Mouse (Mus musculus): ENCODE measurements around the gene Tfip11.

Gene Tfip11

DNA sequence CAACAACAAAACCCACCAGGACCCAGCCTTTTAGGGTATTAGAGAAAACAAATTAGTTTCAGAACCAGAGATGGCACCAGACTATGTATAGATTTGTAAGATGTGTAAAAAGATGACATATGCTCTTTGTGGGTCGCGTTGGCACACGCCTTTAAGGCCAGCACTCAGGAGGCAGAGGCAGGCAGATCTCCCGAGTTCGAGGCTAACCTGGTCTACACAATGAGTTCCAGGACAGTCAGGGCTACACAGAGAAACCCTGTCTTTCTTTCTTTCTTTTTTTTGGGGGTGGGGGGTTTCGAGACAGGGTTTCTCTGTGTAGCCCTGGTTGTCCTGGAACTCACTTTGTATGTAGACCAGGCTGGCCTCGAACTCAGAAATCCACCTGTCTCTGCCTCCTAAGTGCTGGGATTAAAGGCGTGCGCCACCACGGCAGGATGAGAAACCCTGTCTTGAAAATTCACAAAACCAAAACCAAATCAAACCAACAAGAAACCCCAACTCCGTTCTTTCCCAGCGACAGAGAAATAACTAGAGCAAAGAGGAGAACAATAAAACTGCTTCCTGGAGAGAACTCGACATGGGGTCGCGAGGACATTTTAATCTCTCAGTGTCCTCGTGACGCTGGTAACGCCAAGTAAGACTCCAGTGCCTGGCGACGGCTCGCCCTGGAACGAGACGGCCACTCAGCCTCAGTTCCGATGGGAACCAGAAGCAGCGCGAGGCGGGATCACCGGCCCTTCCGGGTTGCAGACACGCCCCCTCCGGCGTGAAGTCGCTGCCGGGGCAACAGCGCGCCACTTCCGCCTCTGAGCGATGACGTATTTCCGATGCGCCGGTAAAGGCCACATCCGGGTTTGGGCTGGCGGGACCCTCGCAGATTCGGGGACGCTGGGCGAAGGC, at the start of gene Tfip11:
TSS of gene Tfip11 (plus strand) at position 813 of the 900 bp plus-strand sequence.
- peak; percentile 95 for DNase-seq (ENCODE audit: low read depth, low spot score)

DNA sequence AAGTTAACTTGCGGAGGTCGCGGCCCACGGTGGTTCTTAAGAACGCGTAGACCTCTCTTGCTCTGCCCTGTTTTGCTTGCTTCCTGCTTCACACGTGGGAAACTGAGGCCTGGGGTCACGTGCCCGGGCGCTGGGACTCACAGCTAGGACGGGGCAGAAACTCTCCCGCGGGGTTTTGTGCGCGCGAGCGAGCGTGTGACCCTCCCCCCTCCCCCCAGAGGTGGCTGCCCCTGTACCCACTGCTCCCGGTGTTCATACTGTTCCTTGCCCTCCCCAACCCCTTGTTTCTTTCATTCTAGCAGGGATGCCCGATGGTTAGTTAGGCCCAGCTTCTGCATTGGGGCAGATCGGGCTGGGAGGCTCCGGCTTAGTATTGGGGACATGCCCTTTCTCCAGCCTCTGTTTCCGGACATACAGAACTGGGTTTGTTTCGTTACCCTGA, 49.2 kb upstream of the Tfip11 start:
- no peak for DNase-seq (ENCODE audit: low read depth, low spot score)

DNA sequence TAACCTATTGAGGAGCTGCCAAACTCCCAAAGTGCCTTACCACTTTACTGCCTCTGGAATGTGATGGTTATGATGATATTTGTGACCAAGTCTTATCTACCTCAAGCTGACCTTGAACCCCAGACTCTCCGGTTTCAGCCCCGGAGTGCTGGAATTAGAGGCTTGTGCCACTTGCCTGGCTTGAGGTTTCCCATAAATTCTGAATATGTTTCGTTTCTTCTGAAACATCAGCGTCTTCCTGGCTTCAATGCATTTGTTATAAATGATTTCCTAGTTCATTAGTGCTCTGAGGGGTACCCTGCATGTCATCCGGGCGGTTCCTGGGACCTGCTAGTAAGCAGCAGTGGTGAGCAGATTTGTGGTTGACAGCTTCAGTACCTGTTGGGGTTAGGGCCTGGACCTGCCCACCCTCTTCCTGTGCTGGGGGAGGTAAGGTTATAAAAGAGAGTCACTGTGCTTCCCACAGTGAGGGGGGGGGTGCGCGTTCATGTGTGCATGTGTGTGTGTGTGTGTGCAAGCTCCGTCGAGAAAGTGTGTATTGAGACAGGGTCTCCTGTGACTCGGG, 48.2 kb upstream of the Tfip11 start:
- DNase-seq (ENCODE audit: low read depth, low spot score): peak; percentile 56

DNA sequence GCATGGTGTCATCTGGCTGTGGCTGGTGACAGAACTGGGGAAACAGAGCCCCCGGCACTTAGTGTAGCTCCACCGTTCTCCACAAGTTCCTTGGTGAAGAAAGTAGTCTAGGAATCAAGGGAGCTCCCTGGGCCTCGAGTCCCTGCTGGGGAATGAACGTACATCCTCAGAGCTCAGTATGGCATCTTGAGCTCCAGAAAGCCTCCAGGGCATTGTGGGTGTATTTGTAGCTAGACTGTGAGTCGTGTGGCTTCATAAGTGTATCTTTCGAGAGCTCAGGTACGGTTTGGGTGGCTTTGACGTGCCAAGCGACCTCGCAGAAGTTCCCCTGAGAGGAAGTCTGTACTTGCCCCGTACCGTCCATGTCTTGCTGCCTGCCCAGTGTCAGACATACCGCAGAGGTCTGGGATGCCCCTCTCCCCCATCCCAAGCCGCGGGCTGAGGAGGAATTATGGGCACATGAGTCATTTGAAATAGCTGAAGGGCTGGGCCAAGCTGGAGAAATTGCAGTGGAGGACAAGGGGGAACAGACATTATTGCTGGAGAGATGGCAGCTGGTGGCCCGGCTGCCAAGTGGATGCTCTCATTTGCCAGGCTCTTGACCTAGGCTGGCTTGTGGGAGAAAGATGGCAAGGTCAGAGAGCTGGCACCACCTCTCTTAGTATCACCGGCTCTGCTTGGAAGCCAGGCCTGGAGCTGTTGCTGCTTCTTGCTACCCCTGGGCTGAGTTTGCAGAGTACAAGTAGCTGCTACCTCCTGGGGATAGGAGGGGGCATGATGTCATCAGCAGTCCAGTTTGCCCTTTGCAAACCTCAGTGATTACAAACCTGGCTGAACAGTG, 46.8 kb upstream of the Tfip11 start:
- DNase-seq (ENCODE audit: low read depth, low spot score): no peak

DNA sequence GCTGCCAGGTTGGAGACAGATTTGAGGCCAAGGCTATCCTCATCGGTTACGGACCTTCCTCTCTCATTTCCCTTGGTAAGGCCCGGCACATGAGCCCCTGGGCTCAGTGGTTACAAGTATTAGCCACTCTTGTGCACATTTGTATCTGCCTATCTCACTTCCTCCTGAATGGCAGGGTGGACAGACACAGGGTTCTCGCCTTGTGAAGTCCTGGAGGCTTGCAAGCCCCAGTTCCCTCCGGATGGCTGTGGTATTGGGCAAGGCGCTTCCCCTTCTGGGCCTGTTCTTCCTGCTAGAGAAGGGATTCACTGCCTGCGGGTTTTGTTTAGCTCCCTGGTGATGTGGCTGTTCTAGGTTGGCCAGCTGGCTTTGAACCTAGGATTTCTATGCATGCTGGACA, 46.0 kb upstream of the Tfip11 start:
- DNase-seq (ENCODE audit: low read depth, low spot score): no peak

DNA sequence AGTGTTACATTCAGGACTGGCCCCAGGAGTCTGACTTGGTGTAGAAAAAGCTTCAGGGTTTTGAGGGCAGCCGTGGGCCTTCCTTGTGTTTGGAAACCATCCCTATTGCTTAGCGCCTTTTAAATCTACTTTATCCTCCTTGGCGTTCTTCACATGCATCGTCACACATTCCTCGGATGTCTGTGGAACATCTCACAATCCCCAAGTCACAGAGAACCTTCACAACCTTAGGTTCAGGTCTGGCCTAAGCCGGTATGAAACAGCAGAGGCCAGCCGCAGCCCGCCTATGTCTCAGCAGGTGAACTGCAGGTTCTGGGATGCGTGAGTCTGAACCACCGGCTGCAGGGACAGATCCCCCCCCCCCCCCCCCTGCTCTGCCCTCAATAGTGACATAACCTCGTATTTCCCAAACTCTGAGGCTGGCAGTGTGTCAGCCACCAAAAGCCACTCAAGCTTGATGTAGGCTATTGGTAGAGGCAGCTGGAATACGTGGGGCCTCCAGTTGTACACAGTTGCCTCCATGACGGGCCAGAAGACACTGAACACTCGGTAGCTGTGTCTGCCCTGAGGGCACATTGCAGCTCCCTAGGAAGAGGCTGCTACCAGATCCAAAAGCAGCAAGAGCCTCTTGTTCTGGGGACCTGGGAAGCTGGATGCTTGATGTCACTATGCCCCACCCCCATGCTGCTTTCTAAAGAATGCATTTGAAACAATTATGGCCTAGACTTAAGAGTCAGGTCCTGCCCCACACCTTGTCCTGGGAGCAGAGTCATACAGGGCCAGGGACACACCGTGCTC, 45.1 kb upstream of the Tfip11 start:
- DNase-seq (ENCODE audit: low read depth, low spot score): no peak

DNA sequence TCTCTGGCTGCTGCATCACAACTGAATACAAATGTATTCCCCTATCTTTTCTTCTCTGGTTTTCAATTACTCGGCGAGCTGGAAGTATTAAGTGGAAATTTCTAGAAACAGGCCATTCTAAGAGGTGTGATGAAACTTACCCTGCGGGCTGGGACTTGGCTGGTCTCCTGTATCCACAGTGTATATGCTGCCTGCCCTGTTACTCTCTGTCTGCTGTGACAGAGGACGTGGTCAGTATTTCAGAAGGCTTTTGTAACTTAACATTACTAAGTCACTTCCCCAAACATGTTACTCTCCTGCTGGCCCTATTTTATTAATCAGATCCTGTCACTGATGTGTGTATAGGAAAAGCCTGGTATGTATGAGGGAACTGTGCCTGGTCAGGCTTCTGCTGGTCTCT, 44.5 kb upstream of the Tfip11 start:
- no peak for DNase-seq (ENCODE audit: low read depth, low spot score)

DNA sequence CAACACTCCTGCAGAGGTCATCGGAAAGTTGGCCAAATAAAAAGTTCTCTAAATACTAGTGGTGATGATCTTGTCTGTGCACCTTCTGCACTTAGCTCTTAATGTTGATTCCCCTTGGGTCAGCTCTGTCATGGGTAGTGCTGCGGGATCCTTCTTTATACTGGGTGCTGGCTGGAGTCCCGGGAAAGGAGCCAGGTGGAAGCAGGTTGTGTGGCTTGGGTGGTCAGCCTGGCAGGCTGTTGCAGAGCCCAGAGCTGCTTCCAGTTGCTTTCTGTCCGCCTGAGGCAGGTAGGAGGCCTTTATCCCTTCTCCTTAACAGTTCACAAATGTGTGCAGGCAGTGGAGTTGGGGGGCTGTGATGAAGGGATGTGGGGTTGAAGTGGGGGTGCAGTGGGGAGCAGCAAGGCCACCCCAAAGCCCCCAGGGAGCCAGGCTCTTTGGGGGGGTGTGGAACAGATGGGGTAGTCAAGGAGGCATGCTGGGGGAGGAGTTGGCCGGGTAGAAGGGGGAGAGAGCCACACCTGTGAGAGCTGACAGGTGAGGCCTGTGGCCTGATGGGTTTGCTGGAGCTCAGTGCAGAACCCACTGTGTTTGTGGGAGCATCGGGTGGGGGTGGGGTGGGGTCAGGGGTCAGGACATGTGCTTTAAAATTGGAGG, 43.9 kb upstream of the Tfip11 start:
- DNase-seq (ENCODE audit: low read depth, low spot score): no peak

DNA sequence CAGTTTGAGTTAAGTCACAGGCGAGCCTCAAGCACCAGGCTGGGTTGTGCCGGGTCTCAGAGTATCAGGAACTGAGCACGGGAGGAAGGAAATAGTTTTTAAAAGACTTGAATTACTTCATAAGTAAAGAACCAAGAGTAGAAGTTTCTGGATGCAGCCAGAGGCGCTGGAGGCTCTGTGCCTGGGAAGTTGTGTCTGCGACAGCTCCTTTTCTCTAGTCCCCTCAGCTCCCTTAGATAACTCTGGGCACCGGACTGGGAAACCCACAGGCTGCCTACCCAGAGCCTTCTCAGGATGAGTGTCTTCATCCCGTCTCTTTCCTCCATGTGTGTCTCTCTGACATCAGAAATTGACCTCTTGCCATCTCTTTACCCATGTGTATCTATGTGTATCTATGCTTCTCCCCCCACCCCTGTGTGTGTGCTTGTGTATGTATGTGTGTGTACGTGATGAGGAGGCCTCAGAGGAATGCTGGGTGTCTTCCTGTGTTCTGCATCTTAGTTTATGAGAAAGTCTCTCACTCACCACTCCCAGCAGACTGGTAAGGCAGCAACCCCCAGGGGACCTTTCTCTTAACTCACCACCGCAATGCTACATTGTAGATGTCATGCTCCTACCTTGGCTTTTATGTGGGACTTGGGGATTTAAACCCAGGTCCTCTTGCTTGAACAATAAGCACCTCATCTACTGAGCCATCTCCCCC, 43.2 kb upstream of the Tfip11 start:
- DNase-seq (ENCODE audit: low read depth, low spot score): no peak

DNA sequence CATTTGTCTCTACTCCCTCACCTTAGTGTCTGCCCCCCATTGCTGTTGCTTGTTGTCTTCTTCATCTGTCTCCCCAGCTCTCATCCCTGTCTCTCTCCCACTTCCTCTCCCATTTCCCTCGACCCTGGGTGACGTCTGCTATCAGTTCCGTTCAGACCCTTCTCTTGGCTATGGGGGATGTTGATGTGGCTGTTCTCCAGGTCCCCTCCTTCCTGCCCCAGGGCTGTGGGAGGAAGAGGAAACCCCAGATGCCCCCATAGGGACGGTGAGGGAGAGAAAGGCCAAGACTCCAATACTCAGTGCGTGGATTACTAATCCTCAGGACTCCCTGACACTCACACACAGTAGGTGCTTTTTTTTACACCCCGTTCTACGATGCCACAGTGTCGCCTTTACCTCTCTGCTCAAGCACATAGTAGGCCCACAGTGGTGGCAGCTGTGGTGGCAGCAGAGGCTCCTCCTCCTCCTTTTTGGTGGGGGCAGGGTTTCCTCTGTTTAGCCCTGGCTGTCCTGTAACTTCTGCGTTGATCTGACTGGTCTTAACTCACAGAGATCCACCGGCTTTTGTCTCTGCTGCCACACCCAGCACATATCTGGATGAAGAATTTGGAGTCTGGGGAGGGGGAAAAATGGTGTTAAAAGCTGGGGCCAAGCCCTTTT, 42.5 kb upstream of the Tfip11 start:
- DNase-seq (ENCODE audit: low read depth, low spot score): no peak

DNA sequence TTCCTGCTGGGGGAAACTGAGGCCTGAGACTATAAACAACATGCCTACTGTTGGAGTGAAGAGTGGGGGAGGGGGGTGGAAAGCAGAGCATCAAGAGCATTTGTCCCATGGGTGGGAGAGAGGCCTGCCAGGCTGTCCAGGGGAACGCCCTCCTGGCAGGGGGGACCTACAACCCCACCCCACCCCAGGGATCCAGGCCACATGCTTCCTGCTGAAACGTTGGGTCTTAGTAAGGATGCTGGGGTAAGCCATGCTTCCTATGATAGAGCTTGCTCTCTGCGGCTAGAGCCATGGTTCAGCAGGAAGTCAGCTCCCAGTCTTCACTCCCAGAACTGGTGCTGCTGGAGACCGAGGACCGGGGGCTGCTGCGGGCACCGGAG, 42.0 kb upstream of the Tfip11 start:
- DNase-seq (ENCODE audit: low read depth, low spot score): no peak

DNA sequence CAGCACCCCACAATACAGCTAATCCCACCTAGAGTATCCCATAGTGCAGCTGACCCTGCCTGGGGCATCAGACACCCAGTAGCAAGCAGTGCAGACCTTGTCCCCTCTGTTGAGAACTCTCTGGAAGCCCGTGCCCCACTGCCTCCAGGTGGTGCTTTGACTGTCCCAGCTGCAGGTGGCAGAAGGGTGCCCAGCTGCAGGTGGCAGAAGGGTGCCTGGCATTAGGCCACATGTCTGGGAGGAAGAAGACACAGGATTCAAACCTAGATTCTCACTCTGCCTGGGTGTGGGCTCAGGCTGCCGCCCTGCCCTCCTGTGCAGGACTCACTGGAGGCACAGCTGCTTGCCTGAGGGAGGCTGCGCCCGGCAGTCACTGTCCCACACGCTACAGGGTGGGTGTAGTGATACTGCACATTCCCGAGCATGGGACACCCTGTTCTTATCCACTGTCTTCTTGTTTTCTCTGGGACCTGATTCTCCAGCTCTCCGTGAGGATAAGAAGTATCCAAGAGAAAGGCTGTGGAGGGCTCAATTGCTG, 40.5 kb upstream of the Tfip11 start:
- no peak for DNase-seq (ENCODE audit: low read depth, low spot score)

DNA sequence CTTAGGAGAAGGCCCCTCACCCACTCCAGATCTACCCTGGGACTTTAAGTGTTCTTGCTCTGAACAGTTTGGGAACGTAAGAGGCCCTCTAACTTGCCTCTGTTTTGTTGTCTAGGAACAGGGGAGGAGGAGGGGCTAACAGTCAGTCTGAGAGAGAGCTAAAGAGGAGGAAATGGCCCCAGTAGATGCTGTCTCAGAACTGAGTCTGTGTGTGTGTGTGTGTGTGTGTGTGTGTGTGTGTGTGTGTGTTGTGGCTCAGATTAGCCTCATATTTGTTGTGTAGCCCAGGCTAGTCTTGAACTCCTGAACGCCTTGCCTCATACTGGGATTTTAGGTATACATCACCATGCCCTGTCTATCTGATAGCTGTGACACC, 39.6 kb upstream of the Tfip11 start:
- DNase-seq (ENCODE audit: low read depth, low spot score): peak; percentile 83

DNA sequence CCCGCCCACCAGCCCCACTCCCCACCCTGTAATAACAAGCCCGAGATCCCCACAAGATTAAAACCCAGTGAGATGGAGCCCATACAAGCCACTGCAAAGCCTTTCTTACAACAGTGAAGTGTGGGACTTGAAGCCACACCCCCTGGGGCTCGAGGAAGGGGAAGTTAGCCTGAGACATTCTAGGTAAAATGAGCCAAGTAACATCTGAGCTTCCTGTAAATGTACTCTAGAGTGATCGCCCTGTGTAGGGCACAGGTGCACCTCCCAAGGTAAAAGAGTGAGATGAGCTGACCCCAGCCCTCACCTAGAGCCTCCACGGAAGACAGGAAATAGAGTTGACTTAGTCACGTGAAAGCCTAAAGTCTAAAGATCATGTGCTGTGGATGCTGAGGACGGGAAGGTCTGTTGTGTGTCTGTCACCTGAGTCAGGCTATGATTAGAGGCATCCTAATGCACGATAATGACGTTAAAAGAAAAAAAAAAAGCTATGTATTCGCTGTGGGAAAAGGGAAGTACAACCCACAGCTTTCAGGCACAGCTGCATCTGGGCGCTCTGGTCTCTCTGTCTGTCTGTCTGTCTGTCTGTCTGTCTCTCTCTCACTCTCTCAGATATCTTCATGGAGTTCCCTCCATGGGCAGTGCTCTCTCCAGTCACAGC, 39.0 kb upstream of the Tfip11 start:
- DNase-seq (ENCODE audit: low read depth, low spot score): peak; percentile 85

DNA sequence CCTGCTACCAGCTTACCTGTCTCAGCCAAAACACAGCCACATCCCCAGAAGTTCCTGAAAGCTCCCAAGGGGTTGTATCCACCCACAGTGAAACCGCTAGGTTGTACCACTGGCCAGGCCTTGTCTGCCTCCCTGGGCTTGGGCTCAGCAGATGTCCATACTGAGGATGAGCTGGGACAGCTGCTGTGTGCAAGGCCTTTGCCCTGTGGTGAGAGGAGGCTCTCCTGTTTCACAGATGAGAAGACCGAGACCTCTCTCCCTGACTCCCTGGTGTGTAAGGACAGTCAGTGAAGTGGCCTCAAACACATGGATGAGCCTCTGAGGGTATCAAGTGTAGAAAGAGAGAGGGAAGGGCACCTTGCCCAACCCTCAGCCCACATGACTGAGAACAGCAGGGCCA, 38.5 kb upstream of the Tfip11 start:
- DNase-seq (ENCODE audit: low read depth, low spot score): no peak

DNA sequence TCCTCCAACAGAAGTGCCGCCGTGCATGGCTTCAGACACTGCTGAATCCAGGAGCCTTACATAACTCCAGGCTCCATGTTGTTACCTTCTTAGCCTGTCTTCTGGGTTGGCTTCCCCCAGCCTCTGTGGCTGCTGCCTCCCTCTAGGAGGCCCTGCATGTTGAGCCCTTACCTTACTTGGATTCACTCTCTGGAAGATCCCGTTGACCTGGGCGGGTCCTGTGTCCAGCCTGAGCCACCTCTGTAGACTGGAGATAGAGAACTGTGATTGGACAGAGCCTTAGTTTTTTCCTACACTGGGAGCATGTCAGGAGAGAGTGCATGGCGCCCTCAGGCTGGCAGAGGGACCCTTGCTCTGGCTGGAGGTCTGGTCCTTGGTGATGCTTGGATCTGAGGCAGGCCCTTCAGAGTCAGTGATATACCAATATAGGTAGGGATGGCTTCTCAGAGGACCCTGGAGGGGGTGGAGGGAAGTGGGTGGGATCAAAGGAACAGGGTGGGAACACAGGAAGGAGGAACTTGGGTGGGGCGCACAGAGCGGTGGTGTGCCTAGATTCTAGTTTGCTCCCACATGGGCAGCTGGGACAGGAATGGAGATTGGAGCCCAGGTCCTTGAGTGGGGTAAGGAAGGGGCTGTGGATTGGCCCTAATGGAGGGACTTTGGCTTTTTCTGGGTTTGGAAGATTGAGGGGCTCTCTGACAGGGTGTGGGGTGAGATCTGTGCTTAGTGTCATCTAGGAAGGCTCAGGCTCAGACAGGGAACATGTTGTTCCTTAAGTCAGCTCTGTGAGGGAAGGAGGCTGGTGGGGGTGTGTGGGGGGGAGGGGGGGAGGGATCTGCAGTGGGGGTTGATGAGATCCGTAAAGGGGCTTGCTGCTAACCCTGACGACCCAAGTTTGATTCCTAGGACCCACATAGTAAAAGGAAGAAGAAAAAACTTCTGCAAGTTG, 37.7 kb upstream of the Tfip11 start:
- DNase-seq (ENCODE audit: low read depth, low spot score): no peak

DNA sequence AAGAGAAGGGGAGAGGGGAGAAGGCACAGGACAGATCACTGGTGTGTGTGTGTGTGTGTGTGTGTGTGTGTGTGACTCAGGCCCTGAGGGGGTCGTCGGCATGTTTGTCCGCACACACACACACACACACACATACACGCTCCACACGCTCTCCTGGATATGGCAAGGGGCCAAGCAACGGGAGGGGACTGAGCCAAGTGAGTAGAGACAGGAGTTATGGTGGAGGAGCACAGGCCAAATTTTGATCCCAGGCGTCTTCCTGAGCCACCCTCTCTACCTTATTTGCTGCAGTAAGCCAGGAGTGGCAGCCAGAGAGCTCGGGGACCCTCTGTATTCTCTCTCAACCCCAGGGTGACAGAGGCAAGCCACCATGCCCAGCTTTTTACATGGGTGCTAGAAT, 36.9 kb upstream of the Tfip11 start:
- DNase-seq (ENCODE audit: low read depth, low spot score): no peak
